Mouse (Mus musculus): Measurements from ENCODE around the gene Stradb. TPM values are rescaled to one million over a fixed set of nuclear protein-coding genes. Genes with fewer than 3 reads are reported as not detected.

Gene Stradb
- polyA plus RNA-seq, 1 experiment from 2014 or later: 33.9 TPM

- no peak for ATAC-seq (ENCODE audit: insufficient number of reproducible peaks, insufficient read depth, low FRiP score, low read depth)
- H3K4me1 ChIP-seq (ENCODE audit: control insufficient read depth in 2 of 2, insufficient read depth in 2 of 2, low read length in 2 of 2): peaks cover 14 to 39% of the 10 kb centered on the region in 2 experiments
- no peak overlapping the region; a peak in 1 of 4 replicates for H3K27ac ChIP-seq (replicated peaks in 1 of 2; ENCODE audit: control insufficient read depth in 1 of 2, insufficient read depth in 1 of 2, low read depth in 2 of 2, low read length in 2 of 2)
- no peak overlapping the region for H3K9ac ChIP-seq (ENCODE audit: low read length)
- no peaks in the 10 kb centered on the region for H3K27me3 ChIP-seq (ENCODE audit: control insufficient read depth, insufficient read depth, low read length)
- H3K4me3 ChIP-seq (ENCODE audit: control insufficient read depth in 1 of 2, insufficient read depth in 1 of 2, low read depth in 1 of 2, low read length in 2 of 2): no peak overlapping the region
- peaks cover 19% of the 10 kb centered on the region for H3K36me3 ChIP-seq (ENCODE audit: control insufficient read depth, insufficient read depth, low read length)
- no peak overlapping the region for H3K4me2 ChIP-seq (ENCODE audit: low read length)
- no peaks in the 10 kb centered on the region for H3K9me3 ChIP-seq (ENCODE audit: control insufficient read depth, low read length)
- WGBS: 78% methylated on average over 9 of the region's 9 CpGs
Measured at GRCm38 (mm10) chr1:58946718-58947117, 26.6 kb upstream of the Stradb start.

DNA sequence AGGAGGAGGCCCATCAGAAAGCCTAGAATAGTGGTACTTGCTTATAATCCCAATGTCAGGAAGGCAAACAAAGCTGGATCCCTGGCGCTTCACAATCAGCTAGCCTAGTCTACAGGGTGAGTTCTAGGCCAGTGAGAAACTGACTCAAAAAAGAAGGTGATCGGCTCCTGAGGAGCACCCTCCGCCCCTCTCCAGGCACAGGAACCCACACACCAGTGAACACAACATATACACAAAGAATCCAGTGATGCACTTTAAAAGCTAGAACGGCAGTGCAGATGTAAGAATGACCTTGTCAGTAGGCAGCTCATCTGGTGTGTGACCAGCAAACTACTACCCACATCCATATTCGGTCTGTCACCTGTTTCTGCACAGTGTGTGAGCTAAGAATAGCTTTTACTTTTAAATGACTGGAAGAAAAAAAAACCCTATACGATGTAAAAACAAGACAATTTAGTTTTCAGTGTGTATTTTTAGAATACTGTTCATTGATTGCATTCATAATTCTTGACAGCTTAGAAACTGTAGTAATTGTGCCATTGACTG lies 23.7 kb upstream of the Stradb start:
- Histone ChIP-seq H3K4me3 (ENCODE audit: control insufficient read depth in 1 of 2, insufficient read depth in 1 of 2, low read depth in 1 of 2, low read length in 2 of 2) (no peak overlapping the region), H3K27ac (replicated peaks in 1 of 2; ENCODE audit: control insufficient read depth in 1 of 2, insufficient read depth in 1 of 2, low read depth in 2 of 2, low read length in 2 of 2) (peak overlapping the region; percentile 84 to 85), H3K27me3 (ENCODE audit: control insufficient read depth, insufficient read depth, low read length) (no peaks in the 10 kb centered on the region), H3K4me1 (ENCODE audit: control insufficient read depth in 2 of 2, insufficient read depth in 2 of 2, low read length in 2 of 2) (peaks cover 31 to 68% of the 10 kb centered on the region in 2 experiments), H3K9ac (ENCODE audit: low read length) (peak overlapping the region; percentile 30; the same call in 1 of the 2 replicates), H3K9me3 (ENCODE audit: control insufficient read depth, low read length) (no peaks in the 10 kb centered on the region), H3K36me3 (ENCODE audit: control insufficient read depth, insufficient read depth, low read length) (peaks cover 16% of the 10 kb centered on the region), H3K4me2 (ENCODE audit: low read length) (peak overlapping the region; percentile 29; the same call in 1 of the 2 replicates)
- WGBS: 55% methylated on average over 6 of the region's 6 CpGs
- no peak for ATAC-seq (ENCODE audit: insufficient number of reproducible peaks, insufficient read depth, low FRiP score, low read depth)

DNA sequence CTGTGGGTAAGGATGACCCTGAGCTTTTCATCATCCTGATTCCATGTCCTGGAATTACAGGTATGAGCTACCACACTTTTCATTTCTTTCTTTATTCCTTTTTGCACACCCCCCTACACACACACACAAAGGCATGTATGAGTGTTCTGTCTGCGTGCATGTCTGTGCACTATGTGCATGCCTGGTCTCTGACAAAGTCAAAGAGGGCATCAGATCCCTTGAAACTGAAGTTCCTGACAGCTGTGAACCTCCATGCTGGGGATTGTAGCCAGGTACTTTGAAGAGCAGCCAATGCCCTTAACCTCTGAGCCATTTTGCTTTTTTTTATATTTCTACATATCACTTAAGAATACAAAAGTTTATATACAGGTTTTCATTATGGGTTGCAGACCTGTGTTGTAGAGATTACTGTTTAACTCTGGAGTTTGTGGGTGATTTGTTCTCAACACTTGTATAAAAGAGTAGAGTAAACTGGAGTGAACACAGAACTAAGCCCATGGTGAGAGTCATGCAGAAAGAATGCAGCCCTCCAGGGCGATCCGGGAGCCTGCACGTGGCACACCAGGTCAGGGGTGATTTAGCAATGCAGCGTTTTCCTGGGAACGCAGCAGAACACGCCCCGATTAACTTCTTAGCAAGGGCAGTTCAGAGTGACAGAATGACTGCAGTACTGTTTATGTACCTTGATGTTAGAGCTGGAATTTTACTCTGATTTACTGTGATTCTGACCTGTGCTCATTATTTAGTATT lies 22.2 kb upstream of the Stradb start:
- H3K4me1 ChIP-seq (ENCODE audit: control insufficient read depth in 2 of 2, insufficient read depth in 2 of 2, low read length in 2 of 2): peaks cover 34 to 80% of the 10 kb centered on the region in 2 experiments
- ATAC-seq (ENCODE audit: insufficient number of reproducible peaks, insufficient read depth, low FRiP score, low read depth): peak; percentile 64
- peak overlapping the region; percentile 94 for H3K27ac ChIP-seq (replicated peaks in 1 of 2; ENCODE audit: control insufficient read depth in 1 of 2, insufficient read depth in 1 of 2, low read depth in 2 of 2, low read length in 2 of 2)
- peak overlapping the region; percentile 49 for H3K9ac ChIP-seq (ENCODE audit: low read length)
- H3K4me2 ChIP-seq (ENCODE audit: low read length): peak overlapping the region; percentile 44
- H3K4me3 ChIP-seq (ENCODE audit: control insufficient read depth in 1 of 2, insufficient read depth in 1 of 2, low read depth in 1 of 2, low read length in 2 of 2): no peak overlapping the region
- WGBS: 4% methylated on average over 8 of the region's 8 CpGs
- H3K27me3 ChIP-seq (ENCODE audit: control insufficient read depth, insufficient read depth, low read length): no peaks in the 10 kb centered on the region
- H3K36me3 ChIP-seq (ENCODE audit: control insufficient read depth, insufficient read depth, low read length): peaks cover 1% of the 10 kb centered on the region
- H3K9me3 ChIP-seq (ENCODE audit: control insufficient read depth, low read length): no peaks in the 10 kb centered on the region

- no peaks in the 10 kb centered on the region for H3K27me3 ChIP-seq (ENCODE audit: control insufficient read depth, insufficient read depth, low read length)
- peak overlapping the region; percentile 18; the same call in 1 of the 2 replicates for H3K9ac ChIP-seq (ENCODE audit: low read length)
- ATAC-seq (ENCODE audit: insufficient number of reproducible peaks, insufficient read depth, low FRiP score, low read depth): no peak
- peak overlapping the region; percentile 44 for H3K4me2 ChIP-seq (ENCODE audit: low read length)
- peak overlapping the region; percentile 52 to 94 for H3K27ac ChIP-seq (replicated peaks in 1 of 2; ENCODE audit: control insufficient read depth in 1 of 2, insufficient read depth in 1 of 2, low read depth in 2 of 2, low read length in 2 of 2)
- H3K9me3 ChIP-seq (ENCODE audit: control insufficient read depth, low read length): no peaks in the 10 kb centered on the region
- peaks cover 33 to 77% of the 10 kb centered on the region in 2 experiments for H3K4me1 ChIP-seq (ENCODE audit: control insufficient read depth in 2 of 2, insufficient read depth in 2 of 2, low read length in 2 of 2)
- no peak overlapping the region for H3K4me3 ChIP-seq (ENCODE audit: control insufficient read depth in 1 of 2, insufficient read depth in 1 of 2, low read depth in 1 of 2, low read length in 2 of 2)
- 66% methylated on average over 4 of the region's 4 CpGs for WGBS
- H3K36me3 ChIP-seq (ENCODE audit: control insufficient read depth, insufficient read depth, low read length): no peaks in the 10 kb centered on the region
Measured at GRCm38 (mm10) chr1:58951841-58952240, 21.5 kb upstream of the Stradb start.

- Histone ChIP-seq H3K4me2 (ENCODE audit: low read length) (no peak overlapping the region), H3K9me3 (ENCODE audit: control insufficient read depth, low read length) (no peaks in the 10 kb centered on the region), H3K36me3 (ENCODE audit: control insufficient read depth, insufficient read depth, low read length) (no peaks in the 10 kb centered on the region), H3K4me3 (ENCODE audit: control insufficient read depth in 1 of 2, insufficient read depth in 1 of 2, low read depth in 1 of 2, low read length in 2 of 2) (no peak overlapping the region), H3K4me1 (ENCODE audit: control insufficient read depth in 2 of 2, insufficient read depth in 2 of 2, low read length in 2 of 2) (peaks cover 37 to 79% of the 10 kb centered on the region in 2 experiments), H3K27me3 (ENCODE audit: control insufficient read depth, insufficient read depth, low read length) (no peaks in the 10 kb centered on the region), H3K9ac (ENCODE audit: low read length) (no peak overlapping the region), H3K27ac (replicated peaks in 1 of 2; ENCODE audit: control insufficient read depth in 1 of 2, insufficient read depth in 1 of 2, low read depth in 2 of 2, low read length in 2 of 2) (peak overlapping the region in 1 of 2 experiments; percentile 94; a peak in 2 of 4 replicates)
- no peak for ATAC-seq (ENCODE audit: insufficient number of reproducible peaks, insufficient read depth, low FRiP score, low read depth)
- 82% methylated on average over 5 of the region's 5 CpGs for WGBS
Measured at GRCm38 (mm10) chr1:58952526-58952925, 20.8 kb upstream of the Stradb start.

DNA sequence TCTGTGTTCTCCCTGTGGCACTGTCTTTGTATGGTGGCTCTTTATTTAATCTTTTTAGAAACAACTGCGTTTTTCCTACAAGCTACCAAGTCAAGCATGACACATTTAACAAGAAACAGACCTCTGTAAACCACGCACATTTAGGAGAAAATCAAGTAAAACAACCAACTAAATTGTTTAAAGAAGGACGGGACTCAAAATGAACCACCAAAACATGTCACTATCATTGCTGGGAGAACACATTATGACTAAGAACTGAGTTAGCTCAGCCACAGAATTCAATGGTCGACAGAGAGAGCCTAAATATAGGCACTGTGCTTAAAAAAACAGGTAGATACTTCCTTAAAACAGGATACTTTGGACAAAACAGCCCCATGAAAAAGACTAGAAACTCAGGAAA lies 20.3 kb upstream of the Stradb start:
- Histone ChIP-seq H3K4me3 (ENCODE audit: control insufficient read depth in 1 of 2, insufficient read depth in 1 of 2, low read depth in 1 of 2, low read length in 2 of 2) (no peak overlapping the region), H3K27me3 (ENCODE audit: control insufficient read depth, insufficient read depth, low read length) (no peaks in the 10 kb centered on the region), H3K27ac (replicated peaks in 1 of 2; ENCODE audit: control insufficient read depth in 1 of 2, insufficient read depth in 1 of 2, low read depth in 2 of 2, low read length in 2 of 2) (peak overlapping the region in 1 of 2 experiments; percentile 94; a peak in 2 of 4 replicates), H3K9ac (ENCODE audit: low read length) (no peak overlapping the region), H3K4me2 (ENCODE audit: low read length) (no peak overlapping the region), H3K9me3 (ENCODE audit: control insufficient read depth, low read length) (no peaks in the 10 kb centered on the region), H3K4me1 (ENCODE audit: control insufficient read depth in 2 of 2, insufficient read depth in 2 of 2, low read length in 2 of 2) (peaks cover 39 to 83% of the 10 kb centered on the region in 2 experiments), H3K36me3 (ENCODE audit: control insufficient read depth, insufficient read depth, low read length) (no peaks in the 10 kb centered on the region)
- 35% methylated on average over 4 of the region's 4 CpGs for WGBS
- ATAC-seq (ENCODE audit: insufficient number of reproducible peaks, insufficient read depth, low FRiP score, low read depth): no peak

DNA sequence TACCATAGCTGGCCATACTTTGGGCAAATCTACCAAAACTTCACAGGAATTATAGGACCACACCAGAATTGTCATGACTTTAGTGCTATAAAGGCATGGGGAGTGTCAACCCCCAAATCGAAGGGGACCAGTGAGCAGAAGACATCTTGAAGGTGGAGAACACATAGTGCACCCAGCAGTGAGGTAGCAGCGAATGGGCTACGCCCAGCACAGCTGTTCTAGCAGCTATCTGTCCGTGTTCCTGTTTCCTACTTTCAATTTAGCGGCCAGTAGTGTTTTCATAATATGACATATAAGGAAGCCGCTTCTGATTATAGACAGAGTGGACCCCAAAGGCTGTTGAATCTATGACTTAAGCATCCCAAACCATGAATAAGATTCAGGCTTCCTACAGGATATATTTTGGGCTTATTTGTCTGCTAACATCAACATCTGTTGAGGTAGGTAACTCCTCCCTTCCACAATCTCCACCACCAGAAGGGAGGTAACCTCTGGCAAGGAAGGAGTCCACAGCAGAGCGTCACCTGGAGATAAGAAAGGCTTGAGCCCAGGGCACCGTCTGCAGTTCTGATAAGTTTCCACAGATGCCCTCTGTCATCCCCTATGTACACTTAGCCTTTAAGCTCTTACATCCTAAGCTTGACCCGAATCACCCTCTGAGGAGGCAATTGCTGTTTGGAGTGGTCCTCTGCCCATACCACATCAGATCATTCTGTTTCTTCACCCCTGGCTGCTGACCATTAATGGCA lies 19.5 kb upstream of the Stradb start:
- ATAC-seq (ENCODE audit: insufficient number of reproducible peaks, insufficient read depth, low FRiP score, low read depth): no peak
- 51% methylated on average over 9 of the region's 9 CpGs for WGBS
- no peaks in the 10 kb centered on the region for H3K36me3 ChIP-seq (ENCODE audit: control insufficient read depth, insufficient read depth, low read length)
- H3K4me3 ChIP-seq (ENCODE audit: control insufficient read depth in 1 of 2, insufficient read depth in 1 of 2, low read depth in 1 of 2, low read length in 2 of 2): no peak overlapping the region
- 0 out of 2 replicates have a peak overlapping the region, but pooled peaks have one; percentile 16 for H3K4me2 ChIP-seq (ENCODE audit: low read length)
- no peak overlapping the region; a peak in 1 of 4 replicates for H3K27ac ChIP-seq (replicated peaks in 1 of 2; ENCODE audit: control insufficient read depth in 1 of 2, insufficient read depth in 1 of 2, low read depth in 2 of 2, low read length in 2 of 2)
- H3K4me1 ChIP-seq (ENCODE audit: control insufficient read depth in 2 of 2, insufficient read depth in 2 of 2, low read length in 2 of 2): peaks cover 40 to 90% of the 10 kb centered on the region in 2 experiments
- H3K27me3 ChIP-seq (ENCODE audit: control insufficient read depth, insufficient read depth, low read length): no peaks in the 10 kb centered on the region
- no peaks in the 10 kb centered on the region for H3K9me3 ChIP-seq (ENCODE audit: control insufficient read depth, low read length)
- no peak overlapping the region for H3K9ac ChIP-seq (ENCODE audit: low read length)
